Mouse (Mus musculus): Measurements from ENCODE around the gene Ggt7. TPM values are rescaled to one million over a fixed set of nuclear protein-coding genes. Genes with fewer than 3 reads are reported as not detected.
"Not testable (repeated sequence)": the region's sequence is repeated elsewhere in the genome, so short reads cannot be mapped to it uniquely, and the experiment has no call there.

Ggt7 gene
- polyA plus RNA-seq, 1 experiment from 2014 or later = 1.0 TPM

- Histone ChIP-seq H3K27me3 (replicated peaks; ENCODE audit: control insufficient read depth, insufficient read depth, low read length) (no peaks in the 10 kb centered on the region), H3K9me3 (ENCODE audit: control insufficient read depth, low read length) (no peaks in the 10 kb centered on the region), H3K4me2 (no peak overlapping the region), H3K36me3 (ENCODE audit: control insufficient read depth, insufficient read depth, low read length) (no peaks in the 10 kb centered on the region), H3K9ac (ENCODE audit: low read depth, low read length) (no peak overlapping the region), H3K27ac (ENCODE audit: low read depth, low read length) (no peak overlapping the region), H3K4me1 (replicated peaks; ENCODE audit: control insufficient read depth, insufficient read depth, low read length) (no peaks in the 10 kb centered on the region), H3K4me3 (ENCODE audit: low read depth, low read length) (no peak overlapping the region)
- no peak for DNase-seq (ENCODE audit: low spot score)
- WGBS = 68% methylated on average over 6 of the region's 6 CpGs
- no peak for ATAC-seq (replicated peaks; ENCODE audit: low FRiP score)
Observed at GRCm38 (mm10) chr2:155540822-155541458, 22.9 kb upstream of the Ggt7 start.

GRCm38 (mm10) chr2:155539696-155540095 is 21.7 kb upstream of the Ggt7 start:
- H3K4me3 ChIP-seq (ENCODE audit: low read depth, low read length) = no peak overlapping the region
- no peaks in the 10 kb centered on the region for H3K27me3 ChIP-seq (replicated peaks; ENCODE audit: control insufficient read depth, insufficient read depth, low read length)
- H3K4me1 ChIP-seq (replicated peaks; ENCODE audit: control insufficient read depth, insufficient read depth, low read length) = no peaks in the 10 kb centered on the region
- H3K4me2 ChIP-seq = no peak overlapping the region
- no peaks in the 10 kb centered on the region for H3K9me3 ChIP-seq (ENCODE audit: control insufficient read depth, low read length)
- no peak overlapping the region for H3K27ac ChIP-seq (ENCODE audit: low read depth, low read length)
- H3K36me3 ChIP-seq (ENCODE audit: control insufficient read depth, insufficient read depth, low read length) = no peaks in the 10 kb centered on the region
- ATAC-seq (replicated peaks; ENCODE audit: low FRiP score) = no peak
- H3K9ac ChIP-seq (ENCODE audit: low read depth, low read length) = no peak overlapping the region
- DNase-seq (ENCODE audit: low spot score) = no peak

GRCm38 (mm10) chr2:155538463-155539057 is 20.5 kb upstream of the Ggt7 start:
- H3K36me3 ChIP-seq (ENCODE audit: control insufficient read depth, insufficient read depth, low read length); H3K9me3 ChIP-seq (ENCODE audit: control insufficient read depth, low read length); H3K27ac ChIP-seq (ENCODE audit: low read depth, low read length); H3K4me3 ChIP-seq (ENCODE audit: low read depth, low read length); DNase-seq (ENCODE audit: low spot score); H3K9ac ChIP-seq (ENCODE audit: low read depth, low read length); H3K4me1 ChIP-seq (replicated peaks; ENCODE audit: control insufficient read depth, insufficient read depth, low read length); ATAC-seq (replicated peaks; ENCODE audit: low FRiP score); H3K27me3 ChIP-seq (replicated peaks; ENCODE audit: control insufficient read depth, insufficient read depth, low read length): not testable (repeated sequence)
- WGBS = 79% methylated on average over 14 of the region's 19 CpGs
- 0 out of 2 replicates have a peak overlapping the region, but pooled peaks have one; percentile 37 for H3K4me2 ChIP-seq

- H3K4me2 ChIP-seq = peak overlapping the region; percentile 22; the same call in 1 of the 2 replicates
- no peak for ATAC-seq (replicated peaks; ENCODE audit: low FRiP score)
Observed at GRCm38 (mm10) chr2:155537761-155538462, 19.9 kb upstream of the Ggt7 start.

GRCm38 (mm10) chr2:155536292-155536691 is 18.3 kb upstream of the Ggt7 start:
- no peak overlapping the region for H3K27ac ChIP-seq (ENCODE audit: low read depth, low read length)
- H3K27me3 ChIP-seq (replicated peaks; ENCODE audit: control insufficient read depth, insufficient read depth, low read length) = no peaks in the 10 kb centered on the region
- DNase-seq (ENCODE audit: low spot score) (no peak), ATAC-seq (replicated peaks; ENCODE audit: low FRiP score) (no peak)
- no peaks in the 10 kb centered on the region for H3K9me3 ChIP-seq (ENCODE audit: control insufficient read depth, low read length)
- H3K9ac ChIP-seq (ENCODE audit: low read depth, low read length) = no peak overlapping the region
- no peak overlapping the region for H3K4me3 ChIP-seq (ENCODE audit: low read depth, low read length)
- H3K4me1 ChIP-seq (replicated peaks; ENCODE audit: control insufficient read depth, insufficient read depth, low read length) = no peaks in the 10 kb centered on the region
- no peaks in the 10 kb centered on the region for H3K36me3 ChIP-seq (ENCODE audit: control insufficient read depth, insufficient read depth, low read length)
- H3K4me2 ChIP-seq = no peak overlapping the region

More at GRCm38 (mm10) chr2:155537761-155538462, 19.9 kb upstream of the Ggt7 start:
- H3K36me3 ChIP-seq (ENCODE audit: control insufficient read depth, insufficient read depth, low read length) = no peaks in the 10 kb centered on the region
- H3K9ac ChIP-seq (ENCODE audit: low read depth, low read length) = no peak overlapping the region
- H3K9me3 ChIP-seq (ENCODE audit: control insufficient read depth, low read length) = no peaks in the 10 kb centered on the region
- no peak overlapping the region for H3K4me3 ChIP-seq (ENCODE audit: low read depth, low read length)
- no peaks in the 10 kb centered on the region for H3K27me3 ChIP-seq (replicated peaks; ENCODE audit: control insufficient read depth, insufficient read depth, low read length)
- DNase-seq (ENCODE audit: low spot score) = no peak
- no peak overlapping the region for H3K27ac ChIP-seq (ENCODE audit: low read depth, low read length)
- H3K4me1 ChIP-seq (replicated peaks; ENCODE audit: control insufficient read depth, insufficient read depth, low read length) = no peaks in the 10 kb centered on the region
- WGBS = 71% methylated on average over 5 of the region's 5 CpGs

- H3K4me3 ChIP-seq (ENCODE audit: low read depth, low read length) = no peak overlapping the region
- DNase-seq (ENCODE audit: low spot score) = no peak
- no peak; the same call in 1 of the 2 replicates for ATAC-seq (replicated peaks; ENCODE audit: low FRiP score)
- H3K9ac ChIP-seq (ENCODE audit: low read depth, low read length) = no peak overlapping the region
- no peaks in the 10 kb centered on the region for H3K9me3 ChIP-seq (ENCODE audit: control insufficient read depth, low read length)
- no peaks in the 10 kb centered on the region for H3K27me3 ChIP-seq (replicated peaks; ENCODE audit: control insufficient read depth, insufficient read depth, low read length)
- no peaks in the 10 kb centered on the region for H3K4me1 ChIP-seq (replicated peaks; ENCODE audit: control insufficient read depth, insufficient read depth, low read length)
- 32% methylated on average over 5 of the region's 5 CpGs for WGBS
- H3K36me3 ChIP-seq (ENCODE audit: control insufficient read depth, insufficient read depth, low read length) = no peaks in the 10 kb centered on the region
- H3K27ac ChIP-seq (ENCODE audit: low read depth, low read length) = no peak overlapping the region
- no peak overlapping the region for H3K4me2 ChIP-seq
Observed at GRCm38 (mm10) chr2:155527367-155527766, 9.3 kb upstream of the Ggt7 start.

GRCm38 (mm10) chr2:155524378-155524777 is 6.3 kb upstream of the Ggt7 start:
- Histone ChIP-seq H3K27me3 (replicated peaks; ENCODE audit: control insufficient read depth, insufficient read depth, low read length) (no peaks in the 10 kb centered on the region), H3K36me3 (ENCODE audit: control insufficient read depth, insufficient read depth, low read length) (no peaks in the 10 kb centered on the region), H3K4me2 (no peak overlapping the region), H3K9me3 (ENCODE audit: control insufficient read depth, low read length) (no peaks in the 10 kb centered on the region), H3K27ac (ENCODE audit: low read depth, low read length) (no peak overlapping the region), H3K4me1 (replicated peaks; ENCODE audit: control insufficient read depth, insufficient read depth, low read length) (no peaks in the 10 kb centered on the region), H3K4me3 (ENCODE audit: low read depth, low read length) (no peak overlapping the region), H3K9ac (ENCODE audit: low read depth, low read length) (no peak overlapping the region)
- DNase-seq (ENCODE audit: low spot score) = no peak
- ATAC-seq (replicated peaks; ENCODE audit: low FRiP score) = no peak
- 48% methylated on average over 1 of the region's 1 CpGs for WGBS

GRCm38 (mm10) chr2:155523706-155524105 is 5.7 kb upstream of the Ggt7 start:
- H3K27ac ChIP-seq (ENCODE audit: low read depth, low read length) = no peak overlapping the region
- 30% methylated on average over 5 of the region's 5 CpGs for WGBS
- H3K36me3 ChIP-seq (ENCODE audit: control insufficient read depth, insufficient read depth, low read length) = no peaks in the 10 kb centered on the region
- ATAC-seq (replicated peaks; ENCODE audit: low FRiP score) (no peak), DNase-seq (ENCODE audit: low spot score) (no peak)
- no peak overlapping the region for H3K4me3 ChIP-seq (ENCODE audit: low read depth, low read length)
- peaks cover 3% of the 10 kb centered on the region; the same call in 1 of the 2 replicates for H3K4me1 ChIP-seq (replicated peaks; ENCODE audit: control insufficient read depth, insufficient read depth, low read length)
- H3K27me3 ChIP-seq (replicated peaks; ENCODE audit: control insufficient read depth, insufficient read depth, low read length) = no peaks in the 10 kb centered on the region
- no peak overlapping the region for H3K9ac ChIP-seq (ENCODE audit: low read depth, low read length)
- no peaks in the 10 kb centered on the region for H3K9me3 ChIP-seq (ENCODE audit: control insufficient read depth, low read length)
- no peak overlapping the region for H3K4me2 ChIP-seq
